Mouse (Mus musculus) liver, adult 2 months (tissue): ENCODE measurements around the gene Spryd3.

ENCODE experiments used
- CTCF ChIP-seq: fragments of 200-500 bp; IDR thresholded peaks from 2 replicates; pipeline ENCODE4 v1.5.1; 2011; ENCODE audit warnings: low read depth, low read length, control low read depth
- POLR2A ChIP-seq: fragments of 200-500 bp; IDR thresholded peaks from 2 replicates; pipeline ENCODE4 v1.6.1; 2011; ENCODE audit warnings: low read length, control low read depth; ENCODE audit not compliant: insufficient read depth; ENCODE audit errors: extremely low read depth

DNA sequence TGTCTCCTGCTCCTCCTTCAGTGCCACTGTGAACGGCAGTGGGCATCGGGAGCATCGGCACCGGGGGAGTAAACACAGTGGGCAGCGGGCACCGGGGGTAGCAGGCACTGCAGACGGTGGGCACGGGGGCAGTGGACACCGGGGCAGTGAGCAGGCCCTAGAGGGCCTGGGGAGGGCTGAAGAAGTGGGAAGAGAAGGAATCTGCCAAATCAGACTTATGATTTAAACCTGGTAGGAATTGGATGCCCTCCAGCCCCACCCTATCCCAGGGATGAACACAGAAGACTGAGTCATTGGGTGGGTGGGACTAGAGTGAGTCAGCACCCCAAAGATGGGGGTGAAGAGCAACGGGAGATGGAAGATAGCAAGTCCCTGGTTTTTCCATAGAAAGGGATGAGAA, 9.3 kb upstream of the Spryd3 start:
- no peak for TF ChIP-seq POLR2A
- TF ChIP-seq CTCF: no peak
